Mouse (Mus musculus): ENCODE data around the gene Spats2. TPM values are rescaled to one million over a fixed set of nuclear protein-coding genes. Genes with fewer than 3 reads are reported as not detected.

Gene Spats2
- polyA plus RNA-seq, 1 experiment from 2014 or later: 50.5 TPM

DNA sequence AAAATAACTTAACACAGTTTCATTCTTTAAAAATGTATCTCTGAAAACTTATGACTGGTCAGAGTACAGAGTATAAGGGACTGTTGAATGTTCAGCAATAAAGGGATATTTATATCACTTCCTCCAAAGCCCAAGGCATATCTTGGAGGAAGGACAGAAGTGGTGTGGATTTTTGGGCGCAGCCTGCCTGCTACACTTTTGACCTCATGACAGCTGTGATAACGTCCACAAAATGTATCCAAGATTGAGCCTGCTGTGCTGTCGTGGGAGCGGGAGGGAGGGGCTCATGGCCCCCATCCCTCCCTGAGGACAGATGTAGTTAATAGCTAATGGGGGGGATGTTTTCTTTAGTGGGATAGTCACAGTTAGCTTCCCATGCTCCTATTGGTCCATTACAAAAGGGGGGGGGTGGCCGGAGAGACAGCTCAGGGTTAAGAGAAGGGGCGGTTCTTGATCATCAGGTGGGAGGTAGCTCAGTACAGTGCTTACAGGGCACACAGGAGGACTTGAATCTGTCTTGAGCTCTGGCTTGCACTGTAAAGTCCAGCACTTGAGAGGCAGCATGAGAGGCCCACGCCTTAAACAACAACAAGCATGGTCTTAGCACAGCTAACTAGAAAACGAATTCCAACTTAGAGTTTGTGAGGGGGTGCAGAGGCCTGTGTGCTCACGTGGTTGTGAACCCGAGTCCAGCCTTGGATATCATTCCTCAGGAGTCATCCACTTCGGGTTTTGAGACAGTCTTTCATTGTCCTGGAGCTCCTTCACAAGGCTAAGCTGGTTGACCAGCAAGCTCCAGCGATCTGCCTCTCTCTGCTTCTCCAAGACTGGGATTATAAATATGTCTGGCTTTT lies 38.0 kb downstream of the Spats2 start:
- Histone ChIP-seq H3K9me3 (no peaks in the 10 kb centered on the region), H3K4me2 (replicated peaks) (no peak overlapping the region), H3K27me3 (no peaks in the 10 kb centered on the region), H3K36me3 (peaks cover 34% of the 10 kb centered on the region), H3K27ac (no peak overlapping the region), H3K4me3 (no peak overlapping the region), H3K9ac (no peak overlapping the region), H3K4me1 (no peaks in the 10 kb centered on the region)
- ATAC-seq (ENCODE audit: low FRiP score, low read depth): no peak
- WGBS: 76% methylated on average over 12 of the region's 12 CpGs

DNA sequence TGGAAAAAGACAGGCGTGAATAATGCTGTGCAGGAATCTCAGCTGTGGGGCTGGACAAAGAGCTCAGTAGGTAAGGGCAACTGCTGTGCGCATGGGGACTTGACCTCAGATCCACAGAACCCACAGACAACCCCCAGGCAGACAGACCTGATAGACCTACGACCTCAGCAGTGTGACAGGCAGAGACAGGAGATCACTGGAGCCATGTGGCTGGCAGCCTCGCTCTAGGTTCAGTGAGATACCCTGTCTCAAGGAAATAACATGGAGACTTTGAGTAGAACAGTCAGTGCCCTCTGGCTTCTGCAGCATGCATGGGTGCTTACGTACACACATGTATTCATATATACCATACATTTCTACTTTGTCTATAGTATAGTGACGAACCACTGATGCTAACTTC lies 46.4 kb downstream of the Spats2 start:
- H3K36me3 ChIP-seq: peaks cover 60% of the 10 kb centered on the region
- H3K4me3 ChIP-seq: no peak overlapping the region
- no peak overlapping the region for H3K4me2 ChIP-seq (replicated peaks)
- WGBS: 93% methylated on average over 6 of the region's 6 CpGs
- no peaks in the 10 kb centered on the region for H3K4me1 ChIP-seq
- no peak overlapping the region for H3K9ac ChIP-seq
- no peak overlapping the region for H3K27ac ChIP-seq
- no peaks in the 10 kb centered on the region for H3K9me3 ChIP-seq
- no peaks in the 10 kb centered on the region for H3K27me3 ChIP-seq
- no peak for ATAC-seq (ENCODE audit: low FRiP score, low read depth)

DNA sequence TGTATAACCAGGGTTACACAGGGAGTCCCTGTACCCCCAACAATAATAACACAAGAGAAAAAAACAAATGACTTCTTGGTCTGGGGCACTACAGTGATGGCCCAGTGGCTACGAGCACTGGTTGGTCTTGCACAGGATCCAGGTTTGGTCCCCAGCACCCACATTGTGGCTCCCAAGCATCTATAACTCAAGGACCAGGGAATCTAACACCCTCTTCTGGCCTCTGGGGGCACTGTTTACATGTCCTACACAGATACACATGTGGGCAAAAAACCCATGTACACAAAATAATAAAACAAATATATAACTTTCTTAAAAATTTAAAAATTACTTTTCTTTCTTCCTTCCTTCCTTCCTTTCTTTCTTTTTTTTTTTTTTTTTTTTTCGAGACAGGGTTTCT lies 53.9 kb downstream of the Spats2 start:
- Histone ChIP-seq H3K27me3 (no peaks in the 10 kb centered on the region), H3K9ac (no peak overlapping the region), H3K27ac (no peak overlapping the region), H3K4me2 (replicated peaks) (no peak overlapping the region), H3K9me3 (no peaks in the 10 kb centered on the region), H3K4me3 (no peak overlapping the region), H3K4me1 (no peaks in the 10 kb centered on the region), H3K36me3 (peaks cover 79% of the 10 kb centered on the region)
- no peak for ATAC-seq (ENCODE audit: low FRiP score, low read depth)
- WGBS: 100% methylated on average over 1 of the region's 2 CpGs

DNA sequence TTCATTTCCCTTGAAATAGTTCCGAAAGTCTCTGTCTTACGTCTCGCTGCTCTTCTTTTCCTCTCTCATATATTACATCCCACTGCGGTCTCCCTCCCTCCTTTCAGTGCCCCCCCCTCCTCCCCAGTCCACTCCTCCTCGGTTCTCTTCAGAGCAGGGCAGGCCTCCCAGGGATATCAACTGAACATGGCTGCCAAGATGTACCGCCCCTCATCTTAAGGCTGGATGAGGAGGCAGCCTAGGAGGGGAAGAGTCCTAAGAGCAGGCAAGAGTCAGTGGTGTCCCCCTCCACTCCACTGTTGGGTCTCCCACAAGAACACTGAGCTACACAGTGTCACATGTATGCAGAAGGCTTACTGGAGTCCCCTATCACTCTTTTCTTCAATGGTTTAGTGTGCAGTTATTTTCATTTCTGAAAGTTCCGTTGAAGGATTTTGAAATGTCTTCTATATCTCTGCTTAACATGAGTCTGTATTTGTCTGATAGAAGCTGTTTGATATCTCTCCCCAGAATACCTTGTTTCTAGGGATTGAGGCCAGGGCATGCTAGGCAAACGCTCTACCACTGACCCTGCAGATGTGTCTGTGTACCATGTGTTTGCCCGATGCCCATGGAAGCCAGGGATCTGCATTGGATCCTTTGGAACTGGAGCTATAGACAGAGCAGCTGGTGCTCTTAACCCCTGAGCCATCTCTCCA lies 58.6 kb downstream of the Spats2 start:
- Histone ChIP-seq H3K9ac (no peak overlapping the region), H3K4me1 (no peaks in the 10 kb centered on the region), H3K9me3 (no peaks in the 10 kb centered on the region), H3K36me3 (peaks cover 90% of the 10 kb centered on the region), H3K27me3 (no peaks in the 10 kb centered on the region), H3K4me3 (no peak overlapping the region), H3K4me2 (replicated peaks) (no peak overlapping the region), H3K27ac (no peak overlapping the region)
- 89% methylated on average over 9 of the region's 9 CpGs for WGBS
- ATAC-seq (ENCODE audit: low FRiP score, low read depth): no peak

DNA sequence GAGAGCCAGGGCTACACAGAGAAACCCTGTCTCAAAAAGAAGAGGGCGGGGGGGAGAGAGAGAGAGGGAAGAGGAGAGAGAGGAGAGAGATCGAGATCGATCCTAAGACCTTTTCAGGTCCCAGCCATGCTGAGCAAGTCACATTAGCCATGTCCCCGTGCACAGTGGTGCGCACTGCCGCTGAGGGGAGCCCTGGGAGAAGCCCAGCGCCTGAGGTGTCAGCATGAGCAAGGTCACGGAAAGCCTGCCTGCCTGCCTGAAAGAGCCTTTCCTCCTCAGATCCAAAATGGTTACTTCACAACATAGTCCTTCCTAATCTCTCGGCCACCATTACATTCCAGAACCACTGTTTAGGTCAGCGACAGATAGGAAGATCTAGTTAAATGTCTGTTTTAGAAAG lies 68.6 kb downstream of the Spats2 start:
- Histone ChIP-seq H3K4me2 (replicated peaks) (no peak overlapping the region), H3K27ac (no peak overlapping the region), H3K9ac (no peak overlapping the region), H3K4me3 (no peak overlapping the region), H3K4me1 (no peaks in the 10 kb centered on the region), H3K9me3 (no peaks in the 10 kb centered on the region), H3K36me3 (peaks cover 63% of the 10 kb centered on the region), H3K27me3 (no peaks in the 10 kb centered on the region)
- no peak for ATAC-seq (ENCODE audit: low FRiP score, low read depth)
- WGBS: 92% methylated on average over 9 of the region's 10 CpGs

DNA sequence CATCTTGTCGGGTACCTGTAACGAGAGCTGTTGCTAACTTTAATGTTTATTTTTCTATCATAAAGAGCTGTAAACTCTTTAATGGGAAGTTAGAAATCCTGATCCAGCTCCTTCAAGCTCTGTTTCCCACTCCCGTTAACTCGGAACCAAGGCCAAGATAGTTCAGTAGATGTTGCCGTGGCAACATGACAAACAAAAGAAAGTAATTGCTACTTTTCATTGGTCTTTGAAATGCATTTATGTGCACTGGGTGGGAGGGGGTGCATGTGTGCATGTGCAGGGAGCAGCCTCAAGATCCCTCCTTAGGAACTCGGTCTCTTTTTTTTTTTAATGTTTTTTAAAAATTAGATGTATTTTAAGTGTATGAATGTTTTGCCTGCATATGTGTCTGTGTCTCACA lies 69.3 kb downstream of the Spats2 start:
- WGBS: 60% methylated on average over 6 of the region's 6 CpGs
- no peak for ATAC-seq (ENCODE audit: low FRiP score, low read depth)
- peaks cover 63% of the 10 kb centered on the region for H3K36me3 ChIP-seq
- no peaks in the 10 kb centered on the region for H3K4me1 ChIP-seq
- no peak overlapping the region; the same call in 1 of the 2 replicates for H3K27ac ChIP-seq
- no peak overlapping the region for H3K4me3 ChIP-seq
- H3K4me2 ChIP-seq (replicated peaks): no peak overlapping the region
- no peaks in the 10 kb centered on the region for H3K9me3 ChIP-seq
- H3K27me3 ChIP-seq: no peaks in the 10 kb centered on the region
- H3K9ac ChIP-seq: no peak overlapping the region

DNA sequence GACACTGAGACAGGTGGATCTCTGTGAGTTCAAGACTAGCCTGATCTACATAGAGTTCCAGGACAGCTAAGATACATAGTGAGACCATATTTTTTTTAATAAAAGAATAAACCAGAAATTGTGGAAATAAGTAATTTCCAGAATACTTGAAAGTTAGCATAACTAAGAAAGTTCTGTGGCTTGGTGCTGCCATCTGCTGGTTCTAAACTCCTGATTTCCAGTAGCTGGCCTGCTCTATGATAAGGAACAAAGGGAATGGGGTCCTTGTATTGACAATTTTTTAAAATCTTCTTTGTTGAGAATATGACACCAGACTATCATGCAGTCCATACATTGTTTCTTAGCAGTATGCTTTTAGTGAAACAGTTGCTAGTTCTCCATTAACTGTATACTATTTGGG lies 73.0 kb downstream of the Spats2 start:
- Histone ChIP-seq H3K27ac (no peak overlapping the region), H3K9me3 (no peaks in the 10 kb centered on the region), H3K4me3 (no peak overlapping the region), H3K27me3 (no peaks in the 10 kb centered on the region), H3K4me2 (replicated peaks) (no peak overlapping the region), H3K9ac (no peak overlapping the region), H3K4me1 (no peaks in the 10 kb centered on the region), H3K36me3 (peaks cover 64% of the 10 kb centered on the region)
- ATAC-seq (ENCODE audit: low FRiP score, low read depth): no peak

DNA sequence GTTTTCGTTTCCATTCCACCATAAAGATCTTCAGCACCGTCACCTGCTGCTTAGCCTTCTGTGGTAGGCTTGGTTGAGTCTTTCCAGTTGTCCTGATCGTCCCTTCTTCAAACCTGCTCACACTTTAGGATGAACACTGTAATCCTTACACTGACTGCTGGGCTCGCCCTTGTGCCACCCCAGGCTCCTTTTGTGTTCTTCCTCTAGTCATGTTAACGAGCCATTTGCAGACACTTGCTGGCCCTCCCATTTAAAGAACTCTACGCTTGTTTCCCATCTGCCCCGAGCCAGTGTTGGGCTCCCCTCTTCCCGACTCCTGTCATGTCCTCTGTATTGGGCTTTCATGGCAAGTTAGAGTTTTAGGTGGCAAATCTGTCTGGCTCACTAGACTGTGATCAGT lies 80.2 kb downstream of the Spats2 start:
- ATAC-seq (ENCODE audit: low FRiP score, low read depth): no peak
- Histone ChIP-seq H3K9me3 (no peaks in the 10 kb centered on the region), H3K9ac (no peak overlapping the region), H3K36me3 (peaks cover 71% of the 10 kb centered on the region), H3K4me3 (no peak overlapping the region), H3K4me2 (replicated peaks) (no peak overlapping the region), H3K27ac (no peak overlapping the region), H3K27me3 (no peaks in the 10 kb centered on the region), H3K4me1 (peaks cover 11% of the 10 kb centered on the region)
- 65% methylated on average over 8 of the region's 8 CpGs for WGBS

DNA sequence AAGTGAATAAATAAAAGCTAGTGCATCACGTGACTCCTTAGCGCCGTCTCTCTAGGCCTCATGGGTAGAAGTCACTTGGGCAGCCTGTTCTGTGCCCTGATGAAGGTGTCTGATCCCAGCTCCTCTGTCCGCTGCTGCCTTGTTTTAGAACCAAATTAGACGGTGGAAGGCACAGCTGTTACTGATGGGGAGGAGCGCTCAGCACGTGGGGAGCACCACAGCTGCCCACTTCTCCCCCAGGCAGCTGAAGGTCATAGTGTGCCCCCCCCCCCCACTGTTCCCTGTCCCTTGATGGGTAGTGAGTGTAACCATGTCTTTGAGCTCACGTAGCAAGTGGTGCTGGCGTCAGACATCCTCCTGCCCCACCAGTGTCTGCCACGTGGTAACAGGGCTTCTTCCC lies 87.5 kb downstream of the Spats2 start:
- Histone ChIP-seq H3K27ac (no peak overlapping the region), H3K4me3 (no peak overlapping the region), H3K9me3 (no peaks in the 10 kb centered on the region), H3K27me3 (peaks cover 4% of the 10 kb centered on the region), H3K9ac (no peak overlapping the region), H3K36me3 (peaks cover 57% of the 10 kb centered on the region), H3K4me1 (no peaks in the 10 kb centered on the region), H3K4me2 (replicated peaks) (no peak overlapping the region)
- no peak for ATAC-seq (ENCODE audit: low FRiP score, low read depth)
- 81% methylated on average over 10 of the region's 10 CpGs for WGBS

DNA sequence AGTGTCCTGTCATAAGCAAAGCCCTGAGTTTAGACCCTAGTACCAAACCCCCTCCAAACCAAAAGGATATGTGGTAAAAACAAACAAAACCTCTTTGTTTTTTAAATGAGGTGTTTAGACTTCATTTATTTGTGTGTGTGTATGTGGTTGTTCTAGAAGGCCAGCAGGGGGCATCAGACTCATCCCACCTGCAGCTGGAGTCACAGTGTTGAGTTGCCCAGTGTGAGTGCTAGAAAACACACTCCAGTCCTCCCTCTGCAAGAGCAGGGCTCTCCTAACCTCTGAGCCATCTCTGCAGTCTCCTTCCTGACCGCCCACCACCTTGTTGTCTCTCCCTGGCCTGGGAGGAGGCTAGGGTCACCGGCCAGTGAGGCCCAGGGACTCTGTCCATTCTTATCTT lies 89.2 kb downstream of the Spats2 start:
- peaks cover 8% of the 10 kb centered on the region; the same call in 1 of the 2 replicates for H3K4me1 ChIP-seq
- no peak for ATAC-seq (ENCODE audit: low FRiP score, low read depth)
- H3K36me3 ChIP-seq: peaks cover 43% of the 10 kb centered on the region
- H3K9me3 ChIP-seq: no peaks in the 10 kb centered on the region
- no peak overlapping the region for H3K27ac ChIP-seq
- no peak overlapping the region for H3K4me2 ChIP-seq (replicated peaks)
- H3K4me3 ChIP-seq: no peak overlapping the region
- H3K9ac ChIP-seq: no peak overlapping the region
- H3K27me3 ChIP-seq: peaks cover 12% of the 10 kb centered on the region
- 76% methylated on average over 2 of the region's 2 CpGs for WGBS

DNA sequence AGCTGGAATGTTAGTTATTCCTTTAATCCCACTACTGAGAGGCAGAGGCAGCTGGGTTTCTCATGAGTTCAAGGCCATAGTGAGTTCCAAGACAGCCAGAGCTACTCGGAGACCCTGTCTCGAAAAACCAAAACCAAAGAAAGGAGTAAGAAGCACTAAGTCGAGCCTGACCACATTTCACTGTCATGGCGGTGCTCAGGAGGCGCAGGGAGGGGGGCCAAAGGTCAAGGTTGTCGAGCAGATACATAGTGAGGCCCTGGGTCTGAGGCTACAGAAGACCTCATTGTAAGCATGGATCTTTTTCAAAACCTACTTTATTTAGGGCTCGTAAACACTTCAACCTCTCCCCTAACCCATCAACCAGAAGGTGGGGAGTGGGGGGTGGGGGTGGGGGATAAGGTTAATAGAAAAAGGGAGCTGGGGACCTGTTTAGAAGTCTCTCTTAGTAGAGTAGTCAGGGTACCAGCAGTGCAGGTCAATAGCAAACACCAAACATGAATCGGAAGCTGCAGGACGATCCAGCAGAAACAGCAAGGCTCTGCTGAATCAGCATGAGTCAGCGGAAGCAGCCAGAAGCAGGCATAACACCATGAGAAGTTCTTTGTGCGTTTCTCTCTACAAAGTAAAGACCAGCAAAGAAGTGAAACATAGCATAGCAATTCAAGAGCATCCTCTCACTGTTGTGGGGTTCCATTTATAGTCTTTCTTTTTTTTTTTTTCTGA lies 90.2 kb downstream of the Spats2 start:
- H3K27me3 ChIP-seq: peaks cover 18% of the 10 kb centered on the region
- ATAC-seq (ENCODE audit: low FRiP score, low read depth): no peak
- H3K27ac ChIP-seq: no peak overlapping the region
- H3K9me3 ChIP-seq: no peaks in the 10 kb centered on the region
- H3K9ac ChIP-seq: no peak overlapping the region
- H3K36me3 ChIP-seq: peaks cover 35% of the 10 kb centered on the region
- no peak overlapping the region for H3K4me3 ChIP-seq
- no peak overlapping the region for H3K4me2 ChIP-seq (replicated peaks)
- peaks cover 10% of the 10 kb centered on the region for H3K4me1 ChIP-seq
- WGBS: 85% methylated on average over 11 of the region's 11 CpGs

DNA sequence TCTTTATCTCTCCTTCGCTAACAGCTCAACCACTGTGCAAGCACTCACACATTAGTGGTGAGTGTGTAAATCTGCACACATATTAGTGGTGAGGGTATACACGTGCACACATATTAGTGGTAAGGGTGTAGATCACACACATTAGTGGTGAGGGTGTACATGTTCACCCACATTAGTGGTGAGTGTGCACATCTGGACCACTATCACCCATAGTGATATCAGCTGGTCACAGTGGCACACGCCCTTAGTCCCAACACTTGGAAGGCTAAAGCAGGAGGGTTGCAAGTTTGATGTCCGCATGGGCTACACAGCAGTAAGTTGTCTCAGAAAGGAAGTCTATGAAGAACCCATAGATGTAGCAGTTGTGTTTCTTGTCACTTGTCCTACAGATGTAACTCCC lies 91.9 kb downstream of the Spats2 start:
- Histone ChIP-seq H3K27ac (no peak overlapping the region), H3K9me3 (no peaks in the 10 kb centered on the region), H3K4me1 (peaks cover 22% of the 10 kb centered on the region), H3K4me3 (no peak overlapping the region), H3K9ac (no peak overlapping the region), H3K27me3 (peaks cover 33% of the 10 kb centered on the region), H3K4me2 (replicated peaks) (no peak overlapping the region), H3K36me3 (peaks cover 17% of the 10 kb centered on the region)
- 93% methylated on average over 4 of the region's 4 CpGs for WGBS
- ATAC-seq (ENCODE audit: low FRiP score, low read depth): no peak

Measured in limb, embryonic 13.5 days (tissue).